Mouse (Mus musculus) cerebral cortex, adult 2 months (tissue): ENCODE results near the gene Tmprss13.

Experiments used
- WGBS: fragments of 180-500 bp; shearing (Covaris S2); methylation state at CpG from one replicate; pipeline ENCODE4 v1.1.7; 2018; 5-methylcytosine and 5-hydroxymethylcytosine counted together

The Tmprss13 gene

GRCm38 (mm10) chr9:45382336-45382735 is 63.4 kb downstream of the Tmprss13 start:
- WGBS = 50% methylated on average over 5 of the region's 5 CpGs

- 69% methylated on average over 5 of the region's 5 CpGs for WGBS
These were observed 63.9 kb downstream of the Tmprss13 start for GRCm38 (mm10) chr9:45382834-45383233.

DNA sequence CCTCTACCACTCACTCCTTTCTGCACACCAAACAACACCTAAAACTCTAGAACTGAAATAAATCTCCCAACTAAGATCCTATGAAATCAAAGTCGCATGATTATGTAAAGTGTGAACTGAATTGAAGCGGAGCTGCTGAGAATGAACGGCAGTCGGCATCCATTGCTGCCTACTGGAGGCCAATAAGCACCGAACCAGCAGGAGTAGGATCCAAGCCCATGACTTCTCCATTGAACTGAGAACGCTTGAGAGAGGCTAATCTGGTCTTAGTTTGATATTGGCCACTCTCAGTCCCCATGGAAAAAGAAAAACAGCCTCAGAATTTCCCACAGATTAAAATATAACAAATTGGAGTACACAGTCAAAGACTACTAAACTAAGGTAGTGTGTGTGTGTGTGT is 65.0 kb downstream of the Tmprss13 start:
- 61% methylated on average over 6 of the region's 6 CpGs for WGBS

GRCm38 (mm10) chr9:45386698-45387097 is 67.8 kb downstream of the Tmprss13 start:
- 79% methylated on average over 5 of the region's 5 CpGs for WGBS

- WGBS = 33% methylated on average over 12 of the region's 12 CpGs
These were observed 69.6 kb downstream of the Tmprss13 start for GRCm38 (mm10) chr9:45388385-45388994.

GRCm38 (mm10) chr9:45389596-45389995 is 70.7 kb downstream of the Tmprss13 start:
- WGBS = 90% methylated on average over 8 of the region's 8 CpGs

GRCm38 (mm10) chr9:45391299-45391698 is 72.4 kb downstream of the Tmprss13 start:
- 84% methylated on average over 7 of the region's 7 CpGs for WGBS

DNA sequence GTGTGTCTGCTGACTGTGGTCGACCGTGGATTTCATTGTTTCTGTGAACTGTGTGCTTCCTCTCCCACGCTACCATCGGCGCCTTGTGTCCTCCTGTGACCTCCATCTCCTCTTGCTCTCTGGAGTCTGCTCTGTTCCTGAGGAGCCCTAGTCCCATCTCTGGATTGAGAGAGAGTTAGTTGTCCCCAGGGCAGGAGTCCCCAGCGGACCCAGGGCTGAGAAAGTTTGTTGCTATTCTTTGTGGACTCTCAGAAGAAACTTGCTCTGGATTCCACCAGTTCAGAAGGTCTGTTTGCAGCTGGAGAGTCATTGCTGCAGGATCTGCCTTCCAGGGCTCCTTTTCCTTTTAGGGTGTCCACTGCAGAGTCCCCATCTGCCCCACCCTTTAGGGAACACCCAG is 76.3 kb downstream of the Tmprss13 start:
- whole genome bisulfite sequencing = 79% methylated on average over 6 of the region's 6 CpGs

GRCm38 (mm10) chr9:45395796-45396195 is 76.9 kb downstream of the Tmprss13 start:
- 83% methylated on average over 3 of the region's 3 CpGs for WGBS
